Mouse (Mus musculus): ENCODE results near the gene Sdhaf4.
A peak's percentile ranks its signal among the peaks of the same experiment; 100 is the strongest.
"Not testable (repeated sequence)": the region's sequence is repeated elsewhere in the genome, so short reads cannot be mapped to it uniquely, and the experiment has no call there.

The Sdhaf4 gene

GRCm38 (mm10) chr1:24005070-24005804 is at the start of gene Sdhaf4:
TSS of gene Sdhaf4 (minus strand) at chr1:24005656.
- DNase-seq, result peak; percentile 94

GRCm38 (mm10) chr1:24046730-24047510 is 41.5 kb upstream of the Sdhaf4 start:
- no peak for DNase-seq

GRCm38 (mm10) chr1:24045627-24046026 is 40.2 kb upstream of the Sdhaf4 start:
- no peak for DNase-seq

- no peak for DNase-seq
Observed at GRCm38 (mm10) chr1:24043007-24043406, 37.6 kb upstream of the Sdhaf4 start.

GRCm38 (mm10) chr1:24033759-24034423 is 28.4 kb upstream of the Sdhaf4 start:
- no peak for DNase-seq

GRCm38 (mm10) chr1:24010821-24011220 is 5.4 kb upstream of the Sdhaf4 start:
- no peak for DNase-seq

- DNase-seq, result no peak
Observed at GRCm38 (mm10) chr1:24010016-24010415, 4.6 kb upstream of the Sdhaf4 start.

GRCm38 (mm10) chr1:24007621-24008020 is 2.2 kb upstream of the Sdhaf4 start:
- peak; percentile 7 to 40 for DNase-seq

- no peak for DNase-seq
Observed at GRCm38 (mm10) chr1:23999318-23999717, 6.1 kb downstream of the Sdhaf4 start.

- DNase-seq, result no peak
Observed at GRCm38 (mm10) chr1:23998866-23999265, 6.6 kb downstream of the Sdhaf4 start.

- DNase-seq, result no peak
Observed at GRCm38 (mm10) chr1:23998120-23998810, 7.2 kb downstream of the Sdhaf4 start.

GRCm38 (mm10) chr1:23997493-23997892 is 8.0 kb downstream of the Sdhaf4 start:
- no peak for DNase-seq

GRCm38 (mm10) chr1:23995420-23995819 is 10.0 kb downstream of the Sdhaf4 start:
- DNase-seq, result no peak

GRCm38 (mm10) chr1:23983118-23983517 is 22.3 kb downstream of the Sdhaf4 start:
- no peak for DNase-seq

GRCm38 (mm10) chr1:23978281-23978680 is 27.2 kb downstream of the Sdhaf4 start:
- no peak for DNase-seq

- DNase-seq, result not testable (repeated sequence)
Observed at GRCm38 (mm10) chr1:23971159-23971558, 34.3 kb downstream of the Sdhaf4 start.

- DNase-seq, result no peak
Observed at GRCm38 (mm10) chr1:23968027-23968725, 37.3 kb downstream of the Sdhaf4 start.

GRCm38 (mm10) chr1:23966226-23966625 is 39.2 kb downstream of the Sdhaf4 start:
- no peak for DNase-seq

GRCm38 (mm10) chr1:23959415-23959732 is 46.1 kb downstream of the Sdhaf4 start:
- DNase-seq, result no peak

- DNase-seq, result no peak
Observed at GRCm38 (mm10) chr1:23958668-23959414, 46.6 kb downstream of the Sdhaf4 start.

GRCm38 (mm10) chr1:23958101-23958500 is 47.4 kb downstream of the Sdhaf4 start:
- DNase-seq, result no peak

- no peak for DNase-seq
Observed at GRCm38 (mm10) chr1:23955539-23955938, 49.9 kb downstream of the Sdhaf4 start.

Data from lung, postnatal 4 days (tissue).